Mouse (Mus musculus) limb, embryonic 15.5 days (tissue): ENCODE data around the gene Vmn2r86. TPM values are rescaled to one million over a fixed set of nuclear protein-coding genes. Genes with fewer than 3 reads are reported as not detected.
"Not testable (repeated sequence)": the region's sequence is repeated elsewhere in the genome, so short reads cannot be mapped to it uniquely, and the experiment has no call there.

ENCODE experiments used
- ATAC-seq: fragments of 200-750 bp; cut with Nextera tagmentation; 2 replicates; pipeline ENCODE4 v1.8.0; 2017; ENCODE audit warnings: low read depth, moderate TSS enrichment; ENCODE audit not compliant: insufficient number of reproducible peaks, low FRiP score, low TSS enrichment
- H3K27ac ChIP-seq: fragments of 300-500 bp; sonication (generic); 2 replicates; pipeline ENCODE4 v1.5.1; 2015; ENCODE audit warnings: moderate library complexity, mild to moderate bottlenecking, inconsistent platforms
- H3K27me3 ChIP-seq: fragments of 300-500 bp; sonication (generic); 2 replicates; pipeline ENCODE4 v1.6.1; 2015; ENCODE audit warnings: inconsistent platforms
- H3K36me3 ChIP-seq: fragments of 300-500 bp; sonication (generic); 2 replicates; pipeline ENCODE4 v1.6.1; 2015; ENCODE audit warnings: inconsistent platforms
- H3K4me1 ChIP-seq: fragments of 300-500 bp; sonication (generic); 2 replicates; pipeline ENCODE4 v1.6.1; 2015; ENCODE audit warnings: inconsistent platforms
- H3K4me2 ChIP-seq: fragments of 300-500 bp; sonication (generic); 2 replicates; pipeline ENCODE4 v1.6.1; 2015; ENCODE audit warnings: mild to moderate bottlenecking, inconsistent platforms
- H3K4me3 ChIP-seq: fragments of 300-500 bp; sonication (generic); 2 replicates; pipeline ENCODE4 v1.5.1; 2015; ENCODE audit warnings: mild to moderate bottlenecking, inconsistent platforms
- H3K9ac ChIP-seq: fragments of 300-500 bp; sonication (generic); 2 replicates; pipeline ENCODE4 v1.6.1; 2015; ENCODE audit warnings: inconsistent platforms
- H3K9me3 ChIP-seq: fragments of 300-500 bp; sonication (generic); 2 replicates; pipeline ENCODE4 v1.6.1; 2016; ENCODE audit warnings: inconsistent platforms
- WGBS: fragments of 180-500 bp; shearing (Covaris S2); methylation state at CpG from one replicate; pipeline ENCODE4 v1.1.7; 2015; 5-methylcytosine and 5-hydroxymethylcytosine counted together
- polyA plus RNA-seq: library from polyadenylated mRNA; unstranded; fragments of >200 nt; fragmentation: Nextera tagmentation; extraction: Ambion mirVana; gene quantifications from 2 replicates; pipeline ENCODE4 v1.2.1, GENCODE M21; 2015

Gene Vmn2r86
- polyA plus RNA-seq = not detected in 2 replicates

DNA sequence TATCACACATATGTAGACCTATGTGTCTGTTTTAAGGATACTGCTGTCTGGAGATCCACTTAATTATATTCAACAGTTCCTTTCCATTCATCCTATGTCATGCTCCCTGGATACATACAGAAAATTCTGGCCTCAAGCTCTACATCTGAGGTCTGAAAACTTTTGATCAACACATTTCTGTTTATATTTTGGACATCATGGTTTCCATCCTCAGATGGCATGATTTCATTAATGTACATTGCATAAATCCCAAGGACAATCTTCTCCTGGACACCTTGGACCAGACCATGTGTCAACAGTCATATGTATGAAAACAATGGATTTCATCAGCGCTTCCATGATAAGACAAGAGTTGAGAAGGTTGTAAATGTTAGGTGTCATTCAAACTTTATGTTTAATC is at the start of gene Vmn2r86:
Vmn2r86 (minus strand) TSS at position 101 of the 400 bp plus-strand sequence.
- H3K9ac ChIP-seq, H3K36me3 ChIP-seq, H3K4me3 ChIP-seq, H3K4me1 ChIP-seq, H3K27me3 ChIP-seq, H3K27ac ChIP-seq, ATAC-seq, H3K4me2 ChIP-seq, H3K9me3 ChIP-seq: not testable (repeated sequence)
- 90% methylated on average over 1 of the region's 1 CpGs for WGBS

- Histone ChIP-seq H3K27ac (no peak within 1 kb of the TSS), H3K4me1 (no peaks in the 10 kb centered on the region), H3K9me3 (no peaks in the 10 kb centered on the region), H3K27me3 (no peaks in the 10 kb centered on the region), H3K9ac (no peak within 1 kb of the TSS), H3K4me2 (no peak within 1 kb of the TSS), H3K4me3 (no peak within 1 kb of the TSS), H3K36me3 (no peaks in the 10 kb centered on the region)
- ATAC-seq = no peak
These were observed 41.4 kb upstream of the Vmn2r86 start, which contains the start of gene Vmn2r87 for GRCm38 (mm10) chr10:130497296-130497695. Gene Vmn2r87 (minus strand): TSS chr10:130497396.

- peak overlapping the region; percentile 48 for H3K4me3 ChIP-seq
- H3K4me1 ChIP-seq = no peaks in the 10 kb centered on the region; the same call in 1 of the 2 replicates
- peak overlapping the region; percentile 87 for H3K4me2 ChIP-seq
- H3K9me3 ChIP-seq = no peaks in the 10 kb centered on the region
- 2% methylated on average over 36 of the region's 36 CpGs for WGBS
- no peaks in the 10 kb centered on the region for H3K27me3 ChIP-seq
- peak; percentile 84 for ATAC-seq
- H3K27ac ChIP-seq = 0 out of 2 replicates have a peak overlapping the region, but pooled peaks have one; percentile 22
- H3K9ac ChIP-seq = peak overlapping the region; percentile 47
- H3K36me3 ChIP-seq = no peaks in the 10 kb centered on the region
These were observed 14.5 kb upstream of the Vmn2r86 start for GRCm38 (mm10) chr10:130470311-130470760.

DNA sequence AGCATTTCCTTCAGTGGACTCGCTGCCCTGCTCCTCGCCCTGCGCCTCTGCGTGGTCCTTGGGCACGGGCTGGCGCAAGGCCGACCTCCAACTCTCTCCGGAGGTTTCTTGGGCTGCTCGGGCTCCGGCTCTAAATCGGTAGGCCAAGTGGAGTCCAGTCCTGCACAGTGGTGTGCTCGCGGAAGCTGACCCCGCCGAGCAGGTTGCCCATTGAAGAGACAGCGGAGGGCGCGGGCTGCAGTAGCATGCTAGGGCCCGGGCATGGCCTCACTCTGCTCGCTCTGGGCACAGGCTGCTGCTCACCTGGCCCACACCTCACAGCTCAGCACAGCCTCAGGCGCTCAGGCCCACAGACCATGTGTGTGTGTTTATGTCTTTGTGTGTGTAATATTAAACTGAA is 11.1 kb downstream of the Vmn2r86 start:
- Histone ChIP-seq H3K4me3 (no peak overlapping the region), H3K27me3 (no peaks in the 10 kb centered on the region), H3K9me3 (no peaks in the 10 kb centered on the region), H3K9ac (no peak overlapping the region), H3K4me1 (no peaks in the 10 kb centered on the region), H3K36me3 (no peaks in the 10 kb centered on the region), H3K27ac (no peak overlapping the region), H3K4me2 (no peak overlapping the region)
- ATAC-seq = no peak
- WGBS = 90% methylated on average over 21 of the region's 21 CpGs

DNA sequence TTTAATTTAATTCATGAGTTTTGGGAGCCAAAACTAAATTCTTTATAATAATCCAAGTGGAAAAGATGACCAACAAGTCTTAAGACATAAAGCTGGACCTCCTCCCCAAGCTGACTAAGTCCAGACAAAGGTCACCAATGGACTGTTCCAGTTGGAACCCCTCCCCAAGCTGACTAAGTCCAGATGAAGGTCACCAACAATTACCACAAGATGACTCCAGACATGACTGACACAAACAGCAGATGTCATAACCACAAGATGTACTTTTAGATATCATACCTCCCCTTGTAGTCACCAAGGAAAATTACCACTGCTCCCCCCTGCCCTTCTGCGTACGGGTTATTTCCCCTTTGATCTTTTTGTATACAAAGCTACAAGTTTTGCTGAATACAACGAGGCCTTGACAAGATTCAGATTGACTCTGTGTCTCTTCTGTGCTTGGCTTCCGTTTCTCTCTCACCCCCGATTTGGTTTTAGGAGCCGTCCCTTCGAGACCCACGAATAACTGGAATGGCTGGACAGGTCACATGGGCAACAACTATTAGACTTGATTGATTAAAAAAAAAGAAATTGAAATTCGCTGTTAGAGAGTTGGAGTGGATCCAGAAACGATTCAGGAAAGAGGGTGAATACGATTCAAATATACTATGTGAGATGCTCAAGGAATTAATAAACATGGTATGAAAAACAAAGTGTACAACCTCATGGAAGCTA is 21.5 kb downstream of the Vmn2r86 start:
- H3K4me2 ChIP-seq, H3K9ac ChIP-seq, H3K27me3 ChIP-seq, ATAC-seq, H3K4me3 ChIP-seq, H3K27ac ChIP-seq, H3K36me3 ChIP-seq, H3K9me3 ChIP-seq, H3K4me1 ChIP-seq: not testable (repeated sequence)
- WGBS = 84% methylated on average over 11 of the region's 11 CpGs

GRCm38 (mm10) chr10:130429603-130430002 is 26.2 kb downstream of the Vmn2r86 start, which contains the start of gene Vmn2r85:
Gene Vmn2r85 (minus strand): TSS chr10:130429703.
- not testable (repeated sequence) for ATAC-seq, H3K4me2 ChIP-seq, H3K27me3 ChIP-seq, H3K4me3 ChIP-seq, H3K36me3 ChIP-seq, H3K27ac ChIP-seq, H3K4me1 ChIP-seq, H3K9ac ChIP-seq, H3K9me3 ChIP-seq

- H3K27ac ChIP-seq, ATAC-seq, H3K9me3 ChIP-seq, H3K4me3 ChIP-seq, H3K27me3 ChIP-seq, H3K4me1 ChIP-seq, H3K9ac ChIP-seq, H3K4me2 ChIP-seq, H3K36me3 ChIP-seq: not testable (repeated sequence)
- 70% methylated on average over 2 of the region's 2 CpGs for WGBS
These were observed 33.5 kb downstream of the Vmn2r86 start for GRCm38 (mm10) chr10:130422368-130422767.

GRCm38 (mm10) chr10:130420401-130420800 is 35.4 kb downstream of the Vmn2r86 start:
- no peak overlapping the region for H3K4me2 ChIP-seq
- H3K9me3 ChIP-seq = no peaks in the 10 kb centered on the region
- ATAC-seq = no peak
- no peak overlapping the region for H3K9ac ChIP-seq
- no peaks in the 10 kb centered on the region for H3K36me3 ChIP-seq
- WGBS = 74% methylated on average over 3 of the region's 3 CpGs
- H3K27me3 ChIP-seq = no peaks in the 10 kb centered on the region
- no peak overlapping the region for H3K27ac ChIP-seq
- H3K4me1 ChIP-seq = no peaks in the 10 kb centered on the region
- H3K4me3 ChIP-seq = no peak overlapping the region

DNA sequence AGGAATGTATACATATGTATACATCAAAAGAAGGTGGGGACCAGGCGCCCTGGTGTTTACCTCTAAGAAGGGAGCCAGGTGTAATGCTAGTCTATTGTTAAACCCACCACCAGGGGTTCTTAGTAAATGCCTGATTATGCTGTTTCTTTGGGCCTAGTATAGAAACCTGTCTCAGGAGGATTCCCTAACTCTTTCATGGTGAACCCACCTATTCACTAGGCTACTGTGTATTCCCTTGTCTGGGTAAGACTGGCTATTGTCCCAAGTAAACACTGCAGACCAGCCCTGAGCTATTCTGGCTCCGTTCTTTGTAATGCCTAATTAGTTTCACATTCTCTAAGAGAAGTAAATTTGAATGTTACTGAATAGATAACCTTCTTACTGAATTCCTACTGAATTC is 35.9 kb downstream of the Vmn2r86 start:
- not testable (repeated sequence) for ATAC-seq, H3K9ac ChIP-seq, H3K27me3 ChIP-seq, H3K4me2 ChIP-seq, H3K4me1 ChIP-seq, H3K9me3 ChIP-seq, H3K36me3 ChIP-seq, H3K4me3 ChIP-seq, H3K27ac ChIP-seq
- WGBS = 61% methylated on average over 2 of the region's 2 CpGs

DNA sequence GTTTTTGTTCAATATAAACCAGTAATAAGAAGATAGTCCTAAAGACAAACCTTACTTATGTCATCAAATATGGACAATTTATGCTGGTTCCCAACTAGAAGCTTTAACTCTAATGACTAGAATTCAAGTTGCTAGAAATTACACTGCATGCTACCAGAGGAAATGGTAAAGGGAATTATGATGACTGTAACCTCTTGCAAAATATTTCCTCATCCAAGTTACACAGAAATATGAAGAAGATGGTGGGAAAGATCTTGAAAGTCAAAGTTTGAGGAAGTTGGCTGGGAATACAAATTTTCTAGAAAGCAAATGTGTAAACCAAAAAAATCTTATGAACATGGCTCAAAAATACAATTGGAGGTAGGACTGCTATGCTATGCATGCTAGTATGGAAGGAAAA is 39.5 kb downstream of the Vmn2r86 start:
- not testable (repeated sequence) for H3K36me3 ChIP-seq, H3K9ac ChIP-seq, H3K27ac ChIP-seq, H3K4me2 ChIP-seq, H3K4me1 ChIP-seq, H3K9me3 ChIP-seq, H3K27me3 ChIP-seq, H3K4me3 ChIP-seq, ATAC-seq

DNA sequence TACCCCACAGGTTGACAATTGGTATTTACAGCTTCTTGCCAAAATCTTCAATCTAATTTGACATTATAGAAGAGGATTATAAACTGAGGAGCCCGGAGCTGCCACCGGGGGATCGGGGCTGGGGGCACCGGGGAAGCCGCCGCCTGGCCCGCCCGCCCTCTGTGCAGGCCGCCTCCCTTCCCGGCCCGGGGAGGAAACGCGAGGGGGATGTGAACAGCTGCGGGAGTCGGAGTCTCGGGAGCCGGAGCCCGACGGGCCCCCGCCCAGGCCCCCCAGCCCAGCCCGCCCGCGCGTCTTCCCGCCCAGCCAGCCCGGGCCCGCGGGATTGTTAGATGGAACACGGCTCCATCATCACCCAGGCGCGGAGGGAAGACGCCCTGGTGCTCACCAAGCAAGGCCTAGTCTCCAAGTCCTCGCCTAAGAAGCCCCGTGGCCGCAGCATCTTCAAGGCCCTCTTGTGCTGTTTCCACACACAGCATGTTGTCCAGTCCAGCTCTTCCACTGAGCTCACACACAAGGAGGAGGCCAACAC is 43.6 kb downstream of the Vmn2r86 start:
- H3K9me3 ChIP-seq, H3K4me2 ChIP-seq, H3K4me1 ChIP-seq, H3K4me3 ChIP-seq, H3K27me3 ChIP-seq, H3K36me3 ChIP-seq, H3K9ac ChIP-seq, H3K27ac ChIP-seq: not testable (repeated sequence)
- 72% methylated on average over 20 of the region's 35 CpGs for WGBS
- peak; percentile 55; the same call in 1 of the 2 replicates for ATAC-seq

DNA sequence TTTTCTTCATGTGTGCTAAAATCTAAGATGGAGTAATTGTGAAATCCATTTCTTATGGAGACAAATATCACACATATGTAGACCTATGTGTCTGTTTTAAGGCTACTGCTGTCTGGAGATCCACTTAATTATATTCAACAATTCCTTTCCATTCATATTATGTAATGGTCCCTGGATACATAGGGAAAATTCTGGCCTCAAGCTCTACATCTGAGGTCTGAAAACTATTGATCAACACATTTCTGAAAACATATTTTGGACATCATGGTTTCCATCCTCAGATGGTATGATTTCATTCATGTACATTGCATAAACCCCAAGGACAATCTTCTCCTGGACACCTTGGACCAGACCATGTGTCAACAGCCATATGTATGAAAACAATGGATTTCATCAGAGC is 61.6 kb downstream of the Vmn2r86 start, which contains the start of gene Vmn2r84:
Vmn2r84 (minus strand) TSS at position 101 of the 400 bp plus-strand sequence.
- no peaks in the 10 kb centered on the region for H3K4me1 ChIP-seq
- no peaks in the 10 kb centered on the region for H3K9me3 ChIP-seq
- no peak for ATAC-seq
- H3K36me3 ChIP-seq = no peaks in the 10 kb centered on the region
- H3K4me2 ChIP-seq = no peak within 1 kb of the TSS
- H3K9ac ChIP-seq = no peak within 1 kb of the TSS
- no peaks in the 10 kb centered on the region for H3K27me3 ChIP-seq
- H3K27ac ChIP-seq = no peak within 1 kb of the TSS
- no peak within 1 kb of the TSS for H3K4me3 ChIP-seq
